Mouse (Mus musculus): Measurements from ENCODE around the gene Fndc3b. TPM values are rescaled to one million over a fixed set of nuclear protein-coding genes. Genes with fewer than 3 reads are reported as not detected.

Fndc3b gene
- polyA plus RNA-seq, 1 experiment, result 8.4 TPM

DNA sequence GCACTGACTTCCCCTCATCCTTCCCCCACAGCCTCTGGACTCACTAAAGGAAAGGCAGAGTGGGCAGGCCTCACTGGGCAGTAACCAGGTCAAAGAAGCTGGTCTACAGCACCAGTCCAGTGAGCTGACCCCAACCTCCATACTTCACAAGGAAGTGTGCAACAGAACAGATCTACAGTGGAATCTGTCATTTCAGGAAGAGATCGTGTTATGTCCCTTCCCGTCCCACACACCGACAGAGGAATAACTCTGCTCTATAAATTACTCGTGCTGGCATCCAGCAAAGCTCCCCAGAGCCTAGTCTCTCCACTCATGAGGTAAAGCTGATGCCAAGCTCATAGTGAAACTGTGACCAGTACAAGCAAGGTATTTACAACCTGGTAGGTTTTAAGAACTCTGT lies 27.7 kb downstream of the Fndc3b start:
- no peak for DNase-seq (ENCODE audit: extremely low spot score in 1 of 2, low spot score in 1 of 2)

DNA sequence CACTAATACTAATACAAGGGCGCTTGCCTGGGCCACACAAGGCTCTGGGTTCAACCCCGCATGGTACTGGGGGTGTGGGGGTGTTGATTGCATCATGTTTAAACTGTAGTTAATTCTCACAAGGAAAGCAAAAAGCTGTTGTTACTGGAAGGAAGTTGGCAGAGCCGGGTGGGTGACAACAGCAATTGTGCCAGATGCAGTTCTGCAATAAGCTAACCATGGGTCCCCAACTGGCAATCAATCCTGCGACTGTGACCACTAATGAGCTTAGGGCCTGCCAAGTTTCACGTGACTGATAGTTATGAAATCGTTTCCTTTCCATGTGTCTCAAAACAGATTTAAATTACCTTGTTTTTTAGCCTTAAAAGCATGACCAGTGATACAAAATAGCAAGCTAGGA lies 33.5 kb downstream of the Fndc3b start:
- no peak for DNase-seq (ENCODE audit: extremely low spot score in 1 of 2, low spot score in 1 of 2)

DNA sequence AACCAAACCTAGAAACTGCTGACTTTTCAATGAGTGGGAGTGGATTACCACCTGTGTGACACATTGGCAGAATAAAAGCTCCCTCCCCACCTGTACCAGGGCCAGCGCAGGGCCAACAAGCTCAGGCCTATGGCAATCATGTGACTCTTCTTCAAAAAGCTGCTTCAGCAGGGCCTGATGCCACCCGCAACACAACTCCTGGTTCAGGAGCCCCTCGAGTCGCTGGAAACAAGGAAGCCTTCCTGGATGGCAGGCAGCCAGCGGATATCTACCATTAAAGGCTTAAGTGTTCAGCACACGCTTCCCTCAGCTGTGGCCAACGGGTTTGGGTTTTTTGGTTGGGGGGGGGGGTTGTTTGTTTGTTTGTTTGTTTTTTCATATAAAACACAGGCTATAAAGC lies 37.4 kb downstream of the Fndc3b start:
- DNase-seq (ENCODE audit: extremely low spot score in 1 of 2, low spot score in 1 of 2), result no peak

GRCm38 (mm10) chr3:27670416-27670815 lies 40.7 kb downstream of the Fndc3b start:
- DNase-seq (ENCODE audit: extremely low spot score in 1 of 2, low spot score in 1 of 2), result no peak

DNA sequence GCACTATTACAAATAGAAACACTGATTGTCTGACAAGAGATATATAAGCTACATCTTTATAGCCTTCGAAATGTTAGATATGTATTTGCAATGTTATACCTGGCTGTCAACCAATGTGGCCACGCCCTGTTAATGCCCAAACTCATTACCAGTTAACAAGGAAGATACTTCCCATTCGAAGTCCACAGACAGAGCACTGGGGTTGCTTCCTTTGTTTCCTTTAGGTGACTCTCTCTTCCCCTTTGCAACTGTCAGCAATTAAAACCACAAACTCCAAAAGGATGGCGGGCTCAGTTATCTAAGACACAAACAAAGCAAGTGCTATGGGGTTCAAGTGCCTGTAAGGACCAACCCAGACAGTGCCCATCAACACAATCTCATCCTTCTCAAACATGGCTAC lies 43.8 kb downstream of the Fndc3b start:
- DNase-seq (ENCODE audit: extremely low spot score in 1 of 2, low spot score in 1 of 2), result no peak

- no peak for DNase-seq (ENCODE audit: extremely low spot score in 1 of 2, low spot score in 1 of 2)
Observed at GRCm38 (mm10) chr3:27665338-27665737, 45.8 kb downstream of the Fndc3b start.

GRCm38 (mm10) chr3:27663221-27663620 lies 47.9 kb downstream of the Fndc3b start:
- DNase-seq (ENCODE audit: extremely low spot score in 1 of 2, low spot score in 1 of 2), result no peak

DNA sequence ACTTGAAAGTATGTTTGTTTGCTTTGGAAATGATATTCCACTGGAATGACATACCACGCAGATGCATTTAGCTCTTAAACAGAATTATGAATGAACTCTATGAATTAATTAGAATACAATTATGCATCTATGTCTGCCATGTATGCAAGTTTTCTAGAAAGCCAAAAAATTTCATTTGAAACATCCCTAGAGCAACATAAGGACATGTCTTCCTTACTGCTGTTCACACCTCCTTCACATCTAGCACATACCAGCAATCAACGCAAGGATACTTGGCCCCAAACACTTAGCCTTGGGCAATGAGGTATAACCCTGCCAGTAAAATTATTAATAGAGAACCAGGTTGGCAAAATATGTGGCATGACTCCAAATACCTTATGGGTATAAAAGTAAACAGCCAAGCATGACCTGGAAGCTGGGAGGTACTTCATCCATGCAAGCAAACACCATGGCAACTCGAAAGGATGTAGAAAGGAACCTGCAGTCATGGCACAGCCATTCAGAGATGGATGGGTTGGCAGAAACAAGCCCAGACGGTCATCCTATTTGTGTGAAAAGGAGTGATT lies 52.8 kb downstream of the Fndc3b start:
- DNase-seq (ENCODE audit: extremely low spot score in 1 of 2, low spot score in 1 of 2), result no peak

GRCm38 (mm10) chr3:27656764-27657390 lies 54.2 kb downstream of the Fndc3b start:
- DNase-seq (ENCODE audit: extremely low spot score in 1 of 2, low spot score in 1 of 2), result peak; percentile 19 to 42

GRCm38 (mm10) chr3:27655673-27656072 lies 55.4 kb downstream of the Fndc3b start:
- DNase-seq (ENCODE audit: extremely low spot score in 1 of 2, low spot score in 1 of 2), result no peak

GRCm38 (mm10) chr3:27655042-27655441 lies 56.1 kb downstream of the Fndc3b start:
- no peak for DNase-seq (ENCODE audit: extremely low spot score in 1 of 2, low spot score in 1 of 2)

DNA sequence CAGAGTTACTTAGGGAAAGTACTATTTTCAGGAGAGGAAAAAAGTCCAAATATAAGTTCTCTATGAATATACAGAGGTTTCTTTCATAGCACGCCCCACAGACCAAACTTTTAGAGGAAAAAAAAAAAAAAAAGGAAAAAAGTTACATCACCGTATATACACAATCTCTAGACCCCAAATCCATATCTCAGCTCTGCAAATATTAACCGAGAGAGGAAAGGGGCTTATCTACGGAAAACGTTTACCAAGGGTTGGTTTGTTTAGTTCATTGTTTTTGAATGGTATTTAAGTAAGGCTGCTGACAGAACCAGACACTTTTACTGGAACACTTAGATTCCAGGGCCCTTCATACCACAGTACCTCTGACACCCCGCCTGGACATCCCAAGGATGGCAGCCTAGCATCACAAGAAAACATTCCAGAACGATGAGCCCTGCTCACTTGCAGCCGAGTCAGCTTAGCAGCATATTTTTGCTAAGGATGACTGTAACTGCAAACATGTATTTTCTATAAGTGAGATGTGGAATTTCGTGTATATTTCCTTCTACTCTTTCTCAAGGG lies 58.6 kb downstream of the Fndc3b start:
- no peak for DNase-seq (ENCODE audit: extremely low spot score in 1 of 2, low spot score in 1 of 2)

GRCm38 (mm10) chr3:27651731-27652130 lies 59.4 kb downstream of the Fndc3b start:
- DNase-seq (ENCODE audit: extremely low spot score in 1 of 2, low spot score in 1 of 2), result no peak

DNA sequence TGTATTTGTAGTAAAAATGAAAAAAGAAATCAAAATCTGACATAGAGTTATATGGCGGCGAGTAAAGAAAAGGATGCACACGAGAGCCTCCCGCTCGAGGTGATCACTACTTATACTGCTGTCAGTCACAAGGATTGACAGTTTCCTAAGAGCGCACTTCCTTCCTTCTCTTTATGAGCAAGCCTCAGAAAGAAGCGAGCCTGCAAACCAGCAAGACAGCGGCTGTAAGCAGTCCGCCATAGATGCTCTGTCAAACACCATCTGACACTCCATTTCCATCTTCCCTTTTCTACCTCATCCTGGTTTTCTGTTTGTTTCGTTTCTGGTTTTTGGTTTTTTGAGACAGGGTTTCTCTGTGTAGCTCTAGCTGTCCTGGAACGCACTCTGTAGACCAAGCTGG lies 61.0 kb downstream of the Fndc3b start:
- DNase-seq (ENCODE audit: extremely low spot score in 1 of 2, low spot score in 1 of 2), result no peak

- DNase-seq (ENCODE audit: extremely low spot score in 1 of 2, low spot score in 1 of 2), result no peak
Observed at GRCm38 (mm10) chr3:27649316-27649715, 61.8 kb downstream of the Fndc3b start.

GRCm38 (mm10) chr3:27642381-27642780 lies 68.7 kb downstream of the Fndc3b start:
- DNase-seq (ENCODE audit: extremely low spot score in 1 of 2, low spot score in 1 of 2), result no peak

DNA sequence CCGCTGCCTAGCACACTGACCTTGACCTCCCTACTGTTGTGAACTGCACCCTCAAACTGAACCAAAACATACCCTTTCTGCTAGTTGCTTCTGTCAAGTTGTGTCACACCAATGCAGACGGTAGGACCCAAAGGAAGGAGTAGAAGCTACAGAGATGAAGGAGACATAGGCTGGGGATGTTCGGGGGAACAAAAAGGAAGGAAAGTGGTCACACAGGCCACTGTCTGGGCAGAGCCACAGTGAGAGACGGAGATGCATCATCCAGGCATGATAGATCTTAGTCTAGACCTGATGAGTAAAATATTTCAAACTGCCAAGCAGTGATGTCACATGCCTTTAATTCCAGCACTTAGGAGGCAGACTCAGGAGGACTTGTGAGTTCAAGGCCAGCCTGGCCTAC lies 71.4 kb downstream of the Fndc3b start:
- DNase-seq (ENCODE audit: extremely low spot score in 1 of 2, low spot score in 1 of 2), result no peak

DNA sequence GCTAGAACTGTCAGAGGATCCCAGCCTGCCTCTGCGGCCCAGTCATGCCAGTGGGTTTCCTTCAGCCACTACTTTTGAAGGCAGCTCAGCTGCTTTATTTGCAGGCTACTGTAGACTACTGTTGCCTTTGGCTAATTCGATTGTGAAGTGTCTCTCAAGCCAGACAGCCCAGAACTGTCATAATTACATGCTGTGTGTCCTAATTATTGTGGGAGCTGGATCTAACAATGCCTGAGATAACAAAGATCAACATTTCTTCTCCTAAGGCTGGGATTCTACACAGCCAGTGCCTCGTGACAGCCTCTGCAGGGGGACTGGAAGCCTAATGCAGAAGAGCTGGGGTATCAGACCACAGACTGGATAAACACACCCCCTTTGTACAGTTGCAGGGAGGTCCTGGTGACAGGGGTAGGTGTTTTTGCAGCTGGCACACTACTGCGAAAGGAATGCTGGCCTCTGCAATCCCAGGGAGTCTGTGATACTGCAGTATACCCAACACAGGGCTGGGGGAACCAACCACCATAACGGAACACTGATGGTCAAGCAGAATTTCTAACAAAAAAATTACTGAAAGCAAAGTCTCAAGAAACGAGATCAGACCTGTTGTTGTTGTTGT lies 74.0 kb downstream of the Fndc3b start:
- DNase-seq (ENCODE audit: extremely low spot score in 1 of 2, low spot score in 1 of 2), result no peak

DNA sequence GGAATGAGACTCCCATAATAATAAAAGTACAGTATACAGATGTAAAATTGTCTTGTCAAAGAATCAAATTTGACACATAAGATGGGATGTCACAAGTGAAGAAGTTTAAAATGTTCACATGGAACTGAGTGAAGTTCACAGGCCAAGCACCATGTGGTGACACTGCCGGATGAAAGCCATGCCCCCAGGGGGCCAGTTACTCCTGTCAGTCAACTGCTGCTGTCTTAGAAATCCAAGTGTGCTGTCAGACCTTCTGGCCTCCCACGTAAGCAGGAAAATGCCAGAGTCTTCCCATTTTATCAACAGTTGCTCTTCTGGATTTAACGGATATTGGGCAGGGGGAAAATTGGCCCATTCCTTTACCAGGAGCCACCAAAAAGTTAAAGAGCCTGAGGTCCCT lies 75.3 kb downstream of the Fndc3b start:
- DNase-seq (ENCODE audit: extremely low spot score in 1 of 2, low spot score in 1 of 2), result no peak

DNA sequence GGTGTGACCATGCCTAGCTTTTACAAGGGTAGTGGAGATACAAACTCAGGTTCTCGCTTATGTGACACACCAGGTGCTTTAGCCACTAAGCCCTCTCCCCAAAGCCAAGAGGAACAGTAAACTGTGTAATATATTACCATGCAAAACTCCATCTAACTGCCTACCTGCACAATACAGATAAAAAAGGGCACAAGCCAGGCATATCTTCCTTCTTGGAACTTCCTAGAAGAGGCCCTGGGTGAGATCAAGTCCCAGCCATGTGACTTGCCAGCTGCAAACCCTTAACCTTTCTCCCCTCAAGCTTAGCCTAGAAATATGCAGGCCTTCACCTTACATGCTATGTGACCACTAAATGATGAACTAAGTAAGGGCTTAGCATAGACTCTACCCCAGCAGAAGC lies 78.2 kb downstream of the Fndc3b start:
- no peak for DNase-seq (ENCODE audit: extremely low spot score in 1 of 2, low spot score in 1 of 2)

GRCm38 (mm10) chr3:27631112-27631511 lies 80.0 kb downstream of the Fndc3b start:
- DNase-seq (ENCODE audit: extremely low spot score in 1 of 2, low spot score in 1 of 2), result peak in 1 of 2 experiments; percentile 22

DNA sequence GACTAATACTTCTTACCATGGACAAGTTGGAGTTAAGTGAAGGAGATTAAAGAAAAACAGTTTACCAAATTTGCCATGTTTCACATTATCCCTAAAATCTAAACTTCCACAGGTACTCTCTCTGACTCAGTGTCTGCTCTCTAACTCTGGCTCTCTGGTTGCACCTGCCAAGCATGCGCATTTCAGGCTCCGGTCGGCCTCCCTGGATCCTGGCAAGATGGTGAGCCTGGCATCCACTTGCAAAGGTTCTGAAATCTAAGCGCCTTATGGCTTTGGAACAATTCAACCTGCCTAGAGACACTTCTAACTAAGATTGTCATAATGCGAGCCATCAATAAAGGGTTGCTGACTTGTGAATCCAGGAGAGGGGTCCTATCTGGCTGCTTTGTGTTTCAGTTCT lies 81.4 kb downstream of the Fndc3b start:
- DNase-seq (ENCODE audit: extremely low spot score in 1 of 2, low spot score in 1 of 2), result no peak
